Mouse (Mus musculus): ENCODE data around the gene Prm2.

Gene Prm2

DNA sequence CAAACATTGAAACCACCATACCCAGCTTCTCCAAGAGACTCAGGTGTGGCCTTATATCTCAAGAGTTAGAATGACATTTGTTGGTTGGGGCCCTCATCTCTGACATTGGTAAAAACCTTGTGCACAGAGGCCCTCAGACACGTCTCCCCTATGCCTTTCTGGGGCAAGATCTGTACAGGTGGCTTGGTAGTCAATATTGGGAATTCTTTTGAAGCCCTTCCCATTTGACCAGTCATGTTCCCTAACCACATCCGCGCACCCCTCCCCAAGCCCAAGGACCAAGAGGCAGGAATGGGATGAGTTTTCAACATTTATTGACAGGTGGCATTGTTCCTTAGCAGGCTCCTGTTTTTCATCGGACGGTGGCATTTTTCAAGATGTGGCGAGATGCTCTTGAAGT is at the start of gene Prm2:
TSS of gene Prm2 (minus strand) at position 101 of the 400 bp plus-strand sequence.
- no peak for DNase-seq (ENCODE audit: low spot score in 2 of 2)

DNA sequence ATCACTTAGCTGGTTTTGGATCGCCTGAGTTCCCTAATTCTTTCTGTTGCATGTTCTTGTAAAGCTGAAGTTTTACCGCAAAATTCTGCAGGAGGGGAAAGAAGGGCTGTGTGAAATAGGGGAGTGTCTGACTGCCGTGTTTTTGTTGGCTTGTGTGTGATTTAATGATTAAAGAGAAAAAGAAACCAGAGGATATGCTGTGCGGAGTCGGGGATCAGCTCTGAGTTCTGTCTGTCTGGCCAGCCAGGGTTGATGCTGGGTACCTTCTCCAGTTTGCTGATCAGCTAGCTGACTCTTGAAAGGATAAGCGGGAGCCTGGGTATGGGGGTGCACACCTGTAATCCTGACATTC is 48.4 kb upstream of the Prm2 start:
- DNase-seq (ENCODE audit: low spot score in 2 of 2), result no peak

DNA sequence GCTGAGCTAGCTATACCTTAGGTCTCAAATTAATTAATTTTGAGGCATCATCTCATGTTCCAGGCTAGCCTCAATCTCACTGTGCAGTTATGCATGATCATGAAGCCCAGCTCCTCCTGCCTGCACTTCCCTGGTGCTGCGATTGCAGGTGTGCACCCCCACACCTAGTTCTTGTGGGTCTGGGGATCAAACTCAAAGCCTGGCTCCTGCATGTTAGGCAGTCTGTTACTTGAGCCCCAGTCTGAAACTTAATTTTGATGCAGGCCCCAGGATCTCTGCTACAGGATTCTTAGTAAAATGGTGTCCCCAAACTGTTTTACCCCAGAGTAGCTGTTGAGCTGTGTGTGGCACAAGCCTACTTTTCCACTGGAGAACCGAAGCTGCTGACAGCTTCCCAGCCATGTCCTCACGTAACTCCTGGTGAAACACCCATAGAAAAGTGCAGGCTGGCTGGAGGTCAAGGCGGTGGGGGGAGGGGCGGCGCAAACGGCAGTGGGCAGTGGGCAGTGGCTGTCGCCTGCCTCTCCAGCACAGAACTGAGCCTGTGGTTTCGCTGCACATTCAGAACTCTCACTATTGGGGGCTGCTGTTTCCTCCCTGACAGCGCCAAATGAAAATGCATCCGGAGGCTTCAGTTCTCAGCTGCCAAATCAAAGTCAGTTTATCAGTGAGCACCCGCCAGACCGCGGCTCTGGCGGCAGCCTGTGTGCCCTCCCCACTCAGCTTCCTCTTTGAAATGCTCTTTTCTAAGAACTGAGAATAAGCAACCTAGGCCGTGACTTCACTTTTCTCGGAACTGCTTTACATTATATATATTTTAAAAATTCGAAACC is 47.8 kb upstream of the Prm2 start:
- no peak for DNase-seq (ENCODE audit: low spot score in 2 of 2)

DNA sequence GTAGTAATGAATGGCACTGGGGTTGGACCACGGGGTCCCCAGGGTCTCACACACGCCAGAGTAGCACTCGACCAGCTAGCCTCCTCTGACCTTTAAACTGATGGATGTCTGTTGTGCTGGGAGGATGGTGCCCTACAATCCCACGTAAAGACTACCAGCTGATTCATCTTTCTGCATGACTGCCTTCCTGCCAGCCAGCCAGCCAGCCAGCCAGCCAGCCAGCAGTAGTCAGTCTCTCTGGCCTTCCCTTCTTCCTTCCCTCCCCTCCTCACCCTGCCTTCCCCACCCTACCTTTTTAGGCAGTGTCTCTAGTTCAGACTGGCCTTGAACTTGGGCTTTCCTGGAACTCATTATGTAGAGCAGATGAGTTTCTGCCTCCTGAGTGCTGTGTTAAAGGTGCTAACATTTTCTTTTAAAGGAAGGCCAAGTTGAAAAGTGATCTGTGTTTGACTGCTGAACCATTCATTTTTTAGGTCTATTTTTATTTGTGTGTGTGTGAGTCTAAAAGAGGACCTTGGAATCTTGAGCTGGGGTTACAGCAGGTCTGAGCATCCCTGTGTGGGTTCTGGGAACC is 46.4 kb upstream of the Prm2 start:
- no peak for DNase-seq (ENCODE audit: low spot score in 2 of 2)

DNA sequence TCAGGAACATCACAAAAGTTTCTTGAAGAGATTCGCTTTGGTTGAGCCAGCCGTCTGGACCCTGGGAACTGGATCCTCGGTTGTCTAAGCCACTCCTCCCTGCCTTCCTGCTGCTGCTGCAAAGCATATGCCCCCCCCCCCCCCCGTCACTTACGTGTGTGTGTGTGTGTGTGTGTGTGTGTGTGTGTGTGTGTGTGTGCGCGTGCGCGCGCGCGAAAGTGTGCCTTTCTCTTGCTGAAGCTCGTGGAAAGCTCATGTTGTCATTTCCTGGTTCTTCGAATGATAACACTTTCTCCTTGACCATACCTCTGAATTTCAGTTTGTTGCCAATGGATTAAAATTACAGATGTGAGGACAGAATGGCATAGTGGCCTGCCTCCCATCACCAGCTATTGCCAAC is 44.1 kb upstream of the Prm2 start:
- DNase-seq (ENCODE audit: low spot score in 2 of 2), result no peak

DNA sequence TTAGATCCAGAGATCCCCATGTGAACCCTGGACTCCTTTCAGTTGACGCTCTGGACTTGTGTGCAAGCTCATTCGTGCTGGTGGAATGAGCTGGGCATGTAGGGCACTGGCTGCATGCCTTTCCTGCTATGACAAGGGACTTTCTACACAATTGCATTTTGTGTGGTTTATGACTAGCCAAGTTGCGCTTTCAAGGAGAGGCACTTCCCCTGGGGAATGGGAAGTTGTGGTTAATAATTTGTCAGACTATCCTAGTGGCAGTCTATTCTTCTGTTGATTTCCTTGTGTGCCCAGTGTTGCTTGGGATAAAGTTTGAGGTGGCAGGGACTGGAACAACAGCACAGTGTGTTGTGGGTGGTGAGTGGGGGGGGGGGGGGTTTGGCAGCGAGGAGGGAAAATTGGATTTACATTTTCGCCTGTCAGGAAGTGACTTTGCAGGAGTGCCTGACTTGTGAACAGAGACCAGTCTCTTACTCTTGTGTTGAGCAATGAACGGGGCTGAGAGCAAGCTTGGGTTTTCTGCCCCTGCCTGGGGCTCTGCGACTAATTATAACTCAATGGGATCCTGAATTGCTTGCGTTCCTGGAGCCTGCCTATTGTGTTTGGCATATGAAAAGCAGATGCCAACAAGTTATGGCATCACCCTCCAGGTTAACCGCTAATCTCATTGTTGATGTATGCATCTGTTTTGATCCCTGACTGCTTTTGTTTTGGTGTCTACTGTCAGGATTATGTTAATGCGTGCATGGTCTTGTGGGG is 42.7 kb upstream of the Prm2 start:
- DNase-seq (ENCODE audit: low spot score in 2 of 2), result no peak

DNA sequence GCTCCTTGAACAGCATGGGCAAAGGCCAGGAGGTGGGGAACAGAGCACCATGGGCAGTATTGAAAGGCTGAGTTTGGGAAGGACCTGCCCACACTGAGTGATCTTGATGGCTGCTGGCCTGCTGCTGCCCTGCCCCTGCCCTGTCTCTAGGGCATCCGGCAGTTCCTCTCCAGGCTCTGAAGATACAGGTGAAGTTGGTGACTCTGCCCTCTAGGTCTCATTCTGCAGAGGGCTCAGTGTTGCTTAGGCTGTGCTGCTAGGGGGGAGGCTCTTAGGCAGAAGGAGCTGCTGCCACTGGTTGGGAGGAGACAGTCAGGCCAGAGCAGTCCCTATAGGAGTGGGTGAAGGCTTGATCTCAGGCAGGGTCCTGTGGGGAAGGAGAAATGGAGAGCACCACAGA is 42.0 kb upstream of the Prm2 start:
- DNase-seq (ENCODE audit: low spot score in 2 of 2), result no peak

DNA sequence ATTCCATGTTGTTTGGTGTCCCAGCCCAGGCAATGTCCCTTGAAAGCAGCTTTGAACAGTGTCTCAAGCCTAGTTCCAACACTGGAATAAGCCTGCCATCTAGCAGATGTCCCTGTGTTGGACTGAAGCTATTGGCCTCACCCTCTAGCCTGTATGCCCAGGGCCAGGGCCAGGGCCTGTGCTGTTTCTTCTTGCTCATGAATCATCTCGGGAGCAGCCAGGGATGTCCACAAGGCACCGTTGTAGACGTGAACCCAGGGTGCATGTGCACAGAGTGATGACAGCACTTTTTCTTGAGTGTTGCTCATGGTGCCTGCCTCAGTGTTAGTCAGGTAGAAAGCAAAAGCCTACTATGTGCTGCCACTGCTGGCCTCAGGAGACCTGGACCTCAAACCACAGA is 41.3 kb upstream of the Prm2 start:
- DNase-seq (ENCODE audit: low spot score in 2 of 2), result no peak

DNA sequence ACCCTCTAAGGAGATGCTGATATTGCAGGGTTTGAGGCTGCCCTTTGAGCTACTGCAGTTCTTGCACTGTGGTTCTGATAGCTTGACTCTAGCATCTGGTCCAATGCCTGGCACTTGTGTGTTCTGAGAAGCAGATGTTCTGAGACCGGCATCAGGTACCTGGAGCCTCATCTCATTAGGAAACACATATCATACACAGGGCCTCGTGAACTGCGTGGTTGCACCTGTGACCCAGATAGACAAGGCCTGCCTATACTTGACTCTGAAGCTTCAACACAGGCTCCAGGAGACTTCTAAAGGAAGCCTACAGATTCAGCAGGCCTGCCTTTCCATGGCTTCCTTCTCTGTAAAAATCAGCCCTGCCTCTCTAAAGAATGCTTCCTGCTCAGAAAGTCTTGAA is 40.5 kb upstream of the Prm2 start:
- no peak for DNase-seq (ENCODE audit: low spot score in 2 of 2)

DNA sequence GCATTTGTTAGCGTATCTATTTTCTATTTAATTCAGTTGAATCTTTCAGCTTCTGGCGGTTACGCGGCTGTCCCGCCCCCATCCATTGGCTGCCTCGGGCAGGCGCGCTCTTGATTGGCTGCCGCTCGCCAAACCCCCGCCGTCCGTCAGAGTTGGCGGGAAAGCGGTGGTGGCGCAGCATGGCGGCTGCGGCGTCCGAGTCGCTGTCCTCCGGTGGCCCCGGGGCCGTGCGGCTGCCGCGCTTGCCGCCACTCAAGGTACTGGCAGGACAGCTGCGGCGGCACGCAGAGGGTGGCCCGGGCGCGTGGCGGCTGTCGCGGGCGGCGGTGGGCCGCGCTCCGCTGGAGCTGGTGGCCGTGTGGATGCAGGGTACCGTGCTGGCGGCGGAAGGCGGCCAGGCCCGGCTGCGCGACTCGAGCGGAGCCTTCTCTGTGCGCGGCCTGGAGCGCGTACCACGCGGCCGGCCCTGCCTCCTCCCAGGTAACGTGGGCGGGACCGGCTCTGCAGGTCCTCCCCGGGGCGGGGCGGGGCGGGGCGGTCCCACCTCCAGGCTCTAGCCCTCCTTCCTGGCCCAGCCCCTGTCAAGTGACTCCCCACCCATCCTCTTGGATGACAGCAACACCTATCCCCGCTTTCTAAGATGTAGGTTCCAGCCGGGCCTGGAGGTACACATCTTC is 39.1 kb upstream of the Prm2 start, which contains the start of gene Rmi2:
TSS of gene Rmi2 (plus strand) at position 149 of the 677 bp plus-strand sequence.
- peak; percentile 61 to 82 for DNase-seq (ENCODE audit: low spot score in 2 of 2)

DNA sequence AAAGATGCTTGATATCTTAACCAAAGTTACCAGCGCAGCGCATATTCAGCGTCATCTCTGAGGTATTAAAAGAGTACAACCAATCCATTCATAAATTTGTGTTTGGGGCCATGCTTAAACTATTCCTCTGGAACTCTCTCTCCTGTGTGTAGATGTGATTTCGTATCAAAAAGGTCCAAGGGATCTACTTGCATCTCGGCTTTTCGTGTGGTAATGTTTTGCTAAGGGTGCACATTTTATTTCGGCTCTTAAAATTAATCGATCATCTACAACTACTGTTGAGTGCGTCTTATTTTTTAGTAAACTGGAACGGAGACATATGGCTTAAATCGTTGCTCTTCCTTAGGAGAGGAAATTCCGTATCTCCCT is 38.6 kb upstream of the Prm2 start:
- no peak for DNase-seq (ENCODE audit: low spot score in 2 of 2)

DNA sequence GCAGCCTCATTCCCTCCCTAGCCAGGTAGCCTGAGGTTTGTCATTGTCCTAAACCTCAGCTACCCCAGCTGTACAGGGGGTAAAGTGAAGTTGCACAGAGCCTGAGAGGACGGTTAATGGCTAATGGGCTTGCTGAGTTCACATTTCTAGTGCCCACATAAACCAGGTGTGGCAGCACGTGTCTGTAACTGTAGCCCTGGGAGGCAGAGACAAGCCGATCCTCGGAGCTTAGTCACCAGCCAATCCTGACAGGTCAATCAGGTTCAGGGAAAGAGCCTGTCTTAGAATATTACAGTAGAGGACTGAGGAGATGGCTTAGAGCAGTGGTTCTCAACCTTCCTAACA is 32.5 kb upstream of the Prm2 start:
- no peak for DNase-seq (ENCODE audit: low spot score in 2 of 2)

DNA sequence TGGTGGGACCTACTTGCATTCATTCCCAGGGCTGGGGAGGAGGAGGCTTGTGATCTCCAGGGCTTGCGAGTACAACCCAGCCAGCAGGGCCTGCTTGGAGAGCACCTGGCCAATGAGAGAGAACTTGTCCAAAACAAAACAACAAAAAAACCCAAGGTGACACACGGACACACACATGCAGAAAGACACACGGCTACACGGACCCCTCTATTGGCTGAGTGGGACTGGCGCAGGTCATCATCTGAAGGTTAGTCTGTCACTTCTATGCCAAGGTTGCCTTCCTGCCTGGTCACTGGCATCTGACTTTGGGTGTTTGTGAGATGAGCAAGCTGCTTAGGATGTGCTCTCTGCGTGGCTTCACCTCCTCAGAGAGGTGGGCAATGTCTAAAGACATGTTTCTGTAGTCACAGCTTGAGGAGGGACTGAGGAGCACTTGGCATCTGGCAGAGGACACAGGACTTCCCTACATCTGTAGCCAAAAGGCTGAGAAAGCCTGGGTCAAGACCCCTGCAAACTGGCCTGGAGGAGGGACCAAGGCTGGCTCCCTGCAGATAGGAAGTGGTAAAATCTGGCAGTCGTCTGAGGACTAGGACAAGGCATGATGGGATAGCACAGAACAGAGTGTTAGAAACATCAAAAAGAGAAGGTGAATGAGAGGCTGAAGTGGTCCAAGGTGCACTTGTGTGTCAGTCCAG is 32.0 kb upstream of the Prm2 start:
- DNase-seq (ENCODE audit: low spot score in 2 of 2), result no peak

DNA sequence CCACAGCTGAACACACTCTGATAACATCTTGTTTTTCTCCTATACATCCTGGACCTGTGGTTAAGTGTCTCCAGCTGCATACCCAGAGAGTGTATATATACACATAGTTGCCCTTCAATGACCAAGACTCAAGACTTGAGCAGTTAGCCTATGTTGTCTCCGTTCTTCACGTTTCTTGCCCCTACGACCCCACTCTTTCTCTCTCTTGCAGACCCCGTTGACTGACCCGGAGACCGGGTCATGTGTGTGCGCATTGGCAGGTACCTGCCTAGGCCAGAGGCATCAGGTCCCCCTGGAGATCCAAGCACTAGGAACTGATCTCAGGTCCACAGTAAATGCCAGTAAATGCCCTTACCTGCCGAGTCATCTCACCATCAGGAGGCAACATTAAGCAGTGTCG is 31.3 kb upstream of the Prm2 start:
- no peak for DNase-seq (ENCODE audit: low spot score in 2 of 2)

DNA sequence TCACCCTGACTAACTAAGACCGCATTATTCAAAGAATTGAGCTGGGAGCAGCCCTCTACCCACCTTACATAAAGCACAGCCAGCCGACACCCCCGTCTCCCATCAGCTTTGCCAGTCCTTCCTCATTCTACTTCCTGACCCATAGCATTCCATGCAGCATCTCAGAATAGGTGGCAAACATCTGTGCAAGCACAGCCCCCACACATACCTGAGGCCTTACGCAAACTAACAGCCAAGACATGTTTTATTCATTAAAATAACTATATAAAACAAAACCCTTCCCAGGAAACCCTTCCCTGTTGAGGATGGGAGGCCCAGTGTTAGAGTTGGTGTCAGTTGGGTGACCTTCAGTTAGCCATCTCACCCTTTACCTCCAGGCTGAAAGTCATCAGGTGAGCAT is 29.9 kb upstream of the Prm2 start:
- DNase-seq (ENCODE audit: low spot score in 2 of 2), result no peak

DNA sequence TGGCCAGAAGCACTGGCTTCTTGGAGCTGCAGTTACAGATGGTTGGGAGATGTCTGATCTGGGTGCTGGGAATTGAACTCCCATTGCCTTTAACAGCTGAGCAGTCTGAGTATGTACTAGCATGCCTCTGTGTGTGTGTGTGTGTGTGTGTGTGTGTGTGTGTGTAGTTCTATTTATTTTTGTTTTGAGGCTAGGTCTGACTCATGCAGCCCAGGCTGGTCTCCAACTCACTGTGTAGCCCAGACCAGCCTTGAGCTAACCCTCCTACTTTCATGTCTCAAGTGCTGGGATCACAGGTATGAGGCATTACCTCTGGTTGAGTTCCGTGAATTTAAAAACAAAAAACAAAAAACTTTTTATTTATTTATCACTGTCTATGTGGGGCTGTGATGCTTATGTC is 28.6 kb upstream of the Prm2 start:
- no peak for DNase-seq (ENCODE audit: low spot score in 2 of 2)

DNA sequence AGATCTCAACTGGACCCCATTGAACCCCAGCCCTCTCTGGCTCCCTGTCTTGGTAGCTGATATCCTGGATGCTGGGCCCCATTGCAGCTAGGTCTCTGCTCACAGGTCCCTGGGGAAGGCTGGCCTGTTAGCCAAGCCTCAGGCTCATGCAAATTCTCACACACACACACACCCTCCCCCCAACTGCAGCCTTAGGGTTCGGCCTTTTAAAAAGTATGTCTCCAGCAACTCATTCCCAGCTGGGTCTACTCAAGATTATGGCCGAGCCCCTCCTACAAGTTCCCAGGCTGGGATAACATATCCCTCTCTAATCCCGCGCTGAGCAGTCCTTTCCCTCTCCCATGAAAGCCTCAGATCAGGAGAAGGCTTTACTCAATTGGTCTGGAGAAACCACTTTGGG is 25.5 kb upstream of the Prm2 start:
- no peak for DNase-seq (ENCODE audit: low spot score in 2 of 2)

DNA sequence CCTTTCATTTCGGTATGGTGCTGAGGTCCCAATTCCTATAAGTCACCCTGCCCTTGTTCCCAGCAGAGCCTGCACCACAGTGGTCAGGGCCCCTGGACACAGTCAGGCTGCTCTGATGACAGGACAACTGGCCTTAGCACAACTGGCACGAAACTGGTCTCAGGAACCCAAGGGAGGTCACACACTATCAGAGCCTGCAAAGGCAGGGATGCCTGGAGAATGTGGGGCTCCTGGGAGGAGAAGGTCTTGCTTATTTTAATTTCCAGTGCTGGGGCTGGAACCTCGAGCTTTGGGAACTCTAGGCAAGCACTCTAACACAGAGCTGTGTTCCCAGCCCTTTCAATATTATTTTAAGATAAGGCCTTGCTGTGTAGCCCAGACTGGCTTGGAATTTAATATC is 24.0 kb upstream of the Prm2 start:
- DNase-seq (ENCODE audit: low spot score in 2 of 2), result no peak

DNA sequence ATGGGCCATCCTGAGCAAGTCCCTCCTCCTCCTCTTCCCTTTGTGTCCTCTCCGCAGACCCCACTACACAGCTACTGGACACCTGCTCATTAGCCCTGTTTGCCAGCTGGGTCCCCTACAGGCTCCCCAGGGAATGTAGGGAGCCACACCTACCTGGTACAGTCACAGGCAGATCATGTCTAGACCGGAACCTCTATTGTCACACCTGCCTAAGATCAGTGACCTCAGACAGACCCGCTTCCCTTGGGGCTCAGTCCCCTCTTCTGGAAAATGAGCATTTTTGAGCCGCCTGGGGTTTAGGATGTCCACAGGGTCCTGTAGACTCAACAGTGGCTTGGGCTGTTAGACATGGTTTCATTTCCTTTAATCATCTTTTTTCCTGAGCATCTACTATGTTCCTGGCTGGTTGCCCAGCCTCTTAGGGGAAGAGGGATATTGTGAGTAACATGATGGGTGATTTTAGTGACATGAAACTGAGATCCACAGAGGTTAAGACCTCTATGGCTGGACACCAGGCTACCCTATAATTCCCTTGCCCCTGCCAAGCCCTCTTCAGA is 22.7 kb upstream of the Prm2 start:
- no peak for DNase-seq (ENCODE audit: low spot score in 2 of 2)

DNA sequence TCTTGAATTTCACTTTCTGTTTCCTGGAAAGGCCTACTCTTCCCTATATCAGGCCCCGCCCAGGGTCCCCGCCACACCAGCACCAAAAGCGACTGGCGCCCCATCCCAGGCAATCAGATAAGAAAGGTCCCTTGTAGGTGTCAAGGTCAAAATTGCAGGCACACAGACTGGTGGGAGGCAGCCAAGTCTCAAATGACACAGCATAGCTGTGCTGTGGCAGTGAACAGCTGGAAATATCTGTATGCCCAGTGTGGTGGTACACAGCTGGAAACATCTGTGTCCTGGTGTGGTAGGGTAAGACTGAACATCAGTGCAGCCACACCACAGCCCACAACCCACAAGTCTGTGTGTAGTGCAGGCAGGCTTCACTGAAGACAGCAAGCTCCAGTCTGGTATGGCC is 18.9 kb upstream of the Prm2 start:
- no peak for DNase-seq (ENCODE audit: low spot score in 2 of 2)

DNA sequence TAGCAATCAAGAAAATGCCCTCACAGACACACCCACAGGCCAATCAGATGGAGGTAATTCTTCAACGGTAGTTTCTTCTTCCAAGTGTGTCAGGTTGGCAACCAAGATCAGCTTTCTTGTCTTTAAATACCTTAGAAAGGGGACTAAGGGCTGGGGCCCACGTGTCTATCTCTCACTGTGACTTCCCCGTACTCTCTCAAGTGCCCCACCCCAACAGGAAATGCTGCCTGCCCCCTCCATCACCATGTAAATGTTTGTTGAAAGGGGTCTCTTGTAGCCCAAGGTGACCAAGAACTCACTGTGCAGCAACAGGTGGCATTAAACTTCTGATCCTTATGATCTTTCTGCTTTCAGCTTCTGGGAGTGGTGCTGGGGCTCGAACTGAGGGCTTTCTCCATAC is 17.8 kb upstream of the Prm2 start:
- no peak for DNase-seq (ENCODE audit: low spot score in 2 of 2)

Measured in frontal cortex, postnatal 10 days (tissue).